Mouse (Mus musculus): ENCODE data around the gene Nsl1. TPM values are rescaled to one million over a fixed set of nuclear protein-coding genes. Genes with fewer than 3 reads are reported as not detected.
A peak's percentile ranks its signal among the peaks of the same experiment; 100 is the strongest.

Nsl1 gene
- polyA plus RNA-seq, 1 experiment, result 2.6 TPM

DNA sequence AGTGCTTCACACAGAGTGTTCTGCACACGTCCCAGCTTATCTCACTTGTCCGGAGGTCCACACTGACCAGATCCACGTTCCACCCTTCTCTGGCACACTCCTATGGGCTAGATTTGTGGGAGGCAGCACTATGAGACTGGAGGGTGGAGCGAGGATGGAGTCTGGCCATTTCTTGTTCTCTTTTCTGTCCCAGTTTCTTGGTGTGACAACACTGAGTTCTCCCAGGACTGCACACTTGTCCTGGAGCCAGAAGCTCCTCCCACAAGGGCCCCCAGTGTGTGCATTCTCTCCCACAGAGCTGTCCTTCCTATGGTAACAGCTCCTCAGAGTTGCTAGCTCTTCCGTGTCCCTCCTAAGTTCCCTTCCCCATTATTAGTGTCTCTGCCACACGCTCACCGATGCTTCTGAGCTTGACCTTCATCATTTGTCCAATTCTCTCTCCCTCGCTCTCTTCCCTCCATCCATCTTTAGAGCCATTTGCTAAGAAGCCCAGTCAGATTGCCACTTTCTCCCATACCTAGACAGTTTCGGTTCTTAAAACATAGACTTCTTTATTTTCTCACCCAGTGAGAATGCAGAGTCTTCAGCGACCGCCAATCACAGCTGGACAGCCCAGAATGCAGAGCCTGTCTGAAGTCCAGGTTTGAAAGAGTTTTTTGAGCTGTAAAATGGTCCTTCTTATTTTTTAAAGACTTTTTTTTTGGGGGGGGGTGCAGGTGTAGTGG, 52.9 kb downstream of the Nsl1 start:
- TF ChIP-seq CTCF (IDR thresholded peaks at IDR 0.05; ENCODE audit: control insufficient read depth, insufficient read depth, insufficient replicate concordance, low read depth, low read length), result no peak
- TF ChIP-seq POLR2A (IDR thresholded peaks at IDR 0.05; ENCODE audit: control insufficient read depth, low read depth, low read length), result no peak
- Histone ChIP-seq H3K4me1 (ENCODE audit: control insufficient read depth, insufficient read depth, low read length) (no peaks in the 10 kb centered on the region), H3K36me3 (ENCODE audit: control insufficient read depth, insufficient read depth, low read length) (no peaks in the 10 kb centered on the region), H3K4me3 (ENCODE audit: control insufficient read depth, low read depth, low read length) (no peak overlapping the region), H3K27me3 (ENCODE audit: control insufficient read depth, insufficient read depth, low read length) (no peaks in the 10 kb centered on the region), H3K27ac (ENCODE audit: control insufficient read depth, insufficient read depth, low read depth, low read length) (no peak overlapping the region)

DNA sequence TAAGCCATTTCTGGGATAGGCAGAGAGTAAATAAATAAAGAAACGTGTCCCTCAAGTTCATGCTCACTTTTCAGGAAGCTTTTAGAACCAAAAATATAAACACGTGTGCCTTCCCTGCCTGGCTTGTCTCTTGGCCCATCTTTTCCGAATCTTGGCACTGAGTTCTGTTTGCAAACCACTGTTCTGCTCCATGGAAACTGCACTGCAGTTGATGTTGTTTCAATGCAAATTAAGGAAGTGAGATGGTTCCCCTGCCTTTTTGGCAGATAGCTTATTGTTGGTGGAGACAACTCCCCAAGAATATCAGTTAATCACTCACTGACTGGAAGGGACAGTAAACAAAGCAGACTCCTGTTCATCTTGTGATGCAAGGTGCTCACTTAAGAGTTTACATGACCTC, 59.9 kb downstream of the Nsl1 start:
- 0 out of 2 replicates have a peak, but pooled peaks cover 2% of the 10 kb centered on the region for H3K4me1 ChIP-seq (ENCODE audit: control insufficient read depth, insufficient read depth, low read length)
- TF ChIP-seq CTCF (IDR thresholded peaks at IDR 0.05; ENCODE audit: control insufficient read depth, insufficient read depth, insufficient replicate concordance, low read depth, low read length) (no peak), POLR2A (IDR thresholded peaks at IDR 0.05; ENCODE audit: control insufficient read depth, low read depth, low read length) (no peak)
- no peak overlapping the region for H3K4me3 ChIP-seq (ENCODE audit: control insufficient read depth, low read depth, low read length)
- no peaks in the 10 kb centered on the region for H3K27me3 ChIP-seq (ENCODE audit: control insufficient read depth, insufficient read depth, low read length)
- H3K27ac ChIP-seq (ENCODE audit: control insufficient read depth, insufficient read depth, low read depth, low read length), result no peak overlapping the region
- H3K36me3 ChIP-seq (ENCODE audit: control insufficient read depth, insufficient read depth, low read length), result no peaks in the 10 kb centered on the region

DNA sequence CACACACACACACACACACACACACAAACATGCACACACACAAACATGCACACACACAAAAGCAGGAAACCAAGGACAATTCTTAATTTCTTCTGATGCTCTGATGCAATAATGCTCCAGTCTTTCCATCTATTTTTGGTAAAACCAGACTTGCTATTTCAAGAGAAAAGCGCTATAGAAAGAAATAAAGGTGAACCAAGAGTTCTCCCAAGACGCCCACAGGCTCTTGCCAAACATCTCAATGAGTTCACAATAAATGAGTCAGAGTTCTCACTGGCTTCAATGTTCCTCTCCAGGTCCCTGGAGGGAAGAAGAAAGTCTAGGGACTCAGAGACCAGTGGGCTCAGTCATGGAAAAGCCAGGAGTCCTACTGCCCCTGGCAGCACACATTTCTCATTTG, 60.9 kb downstream of the Nsl1 start:
- 0 out of 2 replicates have a peak, but pooled peaks cover 2% of the 10 kb centered on the region for H3K4me1 ChIP-seq (ENCODE audit: control insufficient read depth, insufficient read depth, low read length)
- TF ChIP-seq POLR2A (IDR thresholded peaks at IDR 0.05; ENCODE audit: control insufficient read depth, low read depth, low read length), result no peak
- no peaks in the 10 kb centered on the region for H3K27me3 ChIP-seq (ENCODE audit: control insufficient read depth, insufficient read depth, low read length)
- no peak overlapping the region for H3K4me3 ChIP-seq (ENCODE audit: control insufficient read depth, low read depth, low read length)
- no peak overlapping the region for H3K27ac ChIP-seq (ENCODE audit: control insufficient read depth, insufficient read depth, low read depth, low read length)
- no peaks in the 10 kb centered on the region for H3K36me3 ChIP-seq (ENCODE audit: control insufficient read depth, insufficient read depth, low read length)

DNA sequence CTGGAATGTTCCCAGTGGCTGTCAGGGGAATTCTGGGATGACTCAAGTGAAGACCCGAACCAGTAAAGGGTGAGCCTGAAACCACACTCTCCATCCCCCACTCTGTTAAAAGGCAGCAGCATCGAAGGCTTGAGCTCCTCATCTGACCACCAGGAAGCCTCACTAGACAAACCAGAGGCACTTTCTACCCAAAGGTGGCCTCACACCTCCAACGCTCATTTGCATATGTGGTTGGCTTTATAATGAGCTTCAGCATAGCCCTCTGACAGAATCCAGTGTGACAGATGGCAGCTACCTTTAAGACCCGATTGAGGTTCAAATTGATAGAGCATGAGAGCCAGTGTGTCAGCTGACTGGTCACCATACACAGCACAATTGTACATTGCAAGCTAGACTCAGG, 61.5 kb downstream of the Nsl1 start:
- H3K36me3 ChIP-seq (ENCODE audit: control insufficient read depth, insufficient read depth, low read length), result no peaks in the 10 kb centered on the region
- H3K27me3 ChIP-seq (ENCODE audit: control insufficient read depth, insufficient read depth, low read length), result no peaks in the 10 kb centered on the region
- no peak overlapping the region for H3K27ac ChIP-seq (ENCODE audit: control insufficient read depth, insufficient read depth, low read depth, low read length)
- TF ChIP-seq CTCF (IDR thresholded peaks at IDR 0.05; ENCODE audit: control insufficient read depth, insufficient read depth, insufficient replicate concordance, low read depth, low read length) (no peak), POLR2A (IDR thresholded peaks at IDR 0.05; ENCODE audit: control insufficient read depth, low read depth, low read length) (no peak)
- no peak overlapping the region for H3K4me3 ChIP-seq (ENCODE audit: control insufficient read depth, low read depth, low read length)
- H3K4me1 ChIP-seq (ENCODE audit: control insufficient read depth, insufficient read depth, low read length), result 0 out of 2 replicates have a peak, but pooled peaks cover 2% of the 10 kb centered on the region

DNA sequence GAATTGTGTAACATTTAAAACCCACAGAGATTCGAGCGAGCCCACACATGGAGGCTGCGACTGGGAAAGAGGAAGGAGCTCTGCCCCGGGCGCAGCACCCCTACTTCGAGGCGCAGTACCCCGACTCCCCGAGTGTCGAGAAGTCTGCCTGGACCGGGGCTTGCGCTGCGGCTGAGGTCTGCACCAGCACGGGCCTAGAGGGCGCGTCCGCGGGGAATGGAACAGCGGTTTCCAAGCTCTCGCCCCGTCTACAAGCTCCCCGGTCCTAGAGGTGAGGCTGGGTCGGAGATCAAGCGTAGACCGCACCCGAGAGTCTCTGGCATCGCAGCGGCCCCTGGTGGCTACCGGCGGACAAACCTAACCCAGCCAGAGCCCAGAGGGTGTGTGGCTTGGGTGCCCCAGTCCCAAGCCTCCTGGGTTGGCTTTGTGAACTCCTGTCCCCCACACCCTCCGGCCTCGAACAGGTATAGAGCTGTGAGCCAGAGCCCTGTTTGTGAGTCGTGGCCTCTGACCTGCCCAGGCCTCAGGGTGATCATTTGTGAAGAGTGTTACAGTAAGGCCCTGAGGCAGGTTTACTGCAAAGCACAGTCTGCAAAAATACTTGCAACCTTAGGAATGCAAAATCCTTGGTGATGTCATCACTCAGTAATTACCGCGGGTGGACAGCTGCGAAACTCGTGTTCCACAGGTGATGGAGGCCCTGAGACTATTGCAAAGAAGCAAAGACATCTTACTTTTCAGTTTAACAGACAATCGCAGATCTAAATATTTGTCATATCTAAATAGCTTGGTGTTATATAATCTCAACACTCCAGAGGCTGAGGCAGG, 63.2 kb downstream of the Nsl1 start:
- Histone ChIP-seq H3K36me3 (ENCODE audit: control insufficient read depth, insufficient read depth, low read length) (no peaks in the 10 kb centered on the region), H3K4me1 (ENCODE audit: control insufficient read depth, insufficient read depth, low read length) (0 out of 2 replicates have a peak, but pooled peaks cover 2% of the 10 kb centered on the region), H3K27ac (ENCODE audit: control insufficient read depth, insufficient read depth, low read depth, low read length) (no peak overlapping the region), H3K4me3 (ENCODE audit: control insufficient read depth, low read depth, low read length) (peak overlapping the region; percentile 21), H3K27me3 (ENCODE audit: control insufficient read depth, insufficient read depth, low read length) (no peaks in the 10 kb centered on the region)
- TF ChIP-seq CTCF (IDR thresholded peaks at IDR 0.05; ENCODE audit: control insufficient read depth, insufficient read depth, insufficient replicate concordance, low read depth, low read length), result peak; percentile 57; the same call in 1 of the 2 replicates
- no peak for TF ChIP-seq POLR2A (IDR thresholded peaks at IDR 0.05; ENCODE audit: control insufficient read depth, low read depth, low read length)

DNA sequence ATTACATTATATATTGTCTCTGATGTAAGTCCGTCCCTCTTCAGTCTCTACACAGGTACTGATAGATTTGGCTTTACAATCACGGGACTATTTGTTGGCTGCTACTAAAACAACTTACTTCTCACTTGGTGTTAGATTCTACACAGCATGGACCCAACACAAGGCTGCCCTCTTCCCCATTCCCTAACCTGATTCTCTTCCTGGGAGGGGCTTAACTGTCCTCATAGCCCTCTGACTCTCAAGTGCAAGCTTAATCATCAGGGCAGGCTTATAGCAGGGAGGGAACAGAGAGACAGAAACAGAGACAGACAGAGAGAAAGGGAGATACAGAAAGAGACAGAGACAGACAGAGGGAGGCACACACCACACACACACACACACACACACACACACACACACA, 68.9 kb downstream of the Nsl1 start:
- Histone ChIP-seq H3K4me3 (ENCODE audit: control insufficient read depth, low read depth, low read length) (no peak overlapping the region), H3K36me3 (ENCODE audit: control insufficient read depth, insufficient read depth, low read length) (no peaks in the 10 kb centered on the region), H3K27ac (ENCODE audit: control insufficient read depth, insufficient read depth, low read depth, low read length) (no peak overlapping the region), H3K4me1 (ENCODE audit: control insufficient read depth, insufficient read depth, low read length) (no peaks in the 10 kb centered on the region), H3K27me3 (ENCODE audit: control insufficient read depth, insufficient read depth, low read length) (no peaks in the 10 kb centered on the region)
- TF ChIP-seq CTCF (IDR thresholded peaks at IDR 0.05; ENCODE audit: control insufficient read depth, insufficient read depth, insufficient replicate concordance, low read depth, low read length), result no peak
- TF ChIP-seq POLR2A (IDR thresholded peaks at IDR 0.05; ENCODE audit: control insufficient read depth, low read depth, low read length), result no peak

DNA sequence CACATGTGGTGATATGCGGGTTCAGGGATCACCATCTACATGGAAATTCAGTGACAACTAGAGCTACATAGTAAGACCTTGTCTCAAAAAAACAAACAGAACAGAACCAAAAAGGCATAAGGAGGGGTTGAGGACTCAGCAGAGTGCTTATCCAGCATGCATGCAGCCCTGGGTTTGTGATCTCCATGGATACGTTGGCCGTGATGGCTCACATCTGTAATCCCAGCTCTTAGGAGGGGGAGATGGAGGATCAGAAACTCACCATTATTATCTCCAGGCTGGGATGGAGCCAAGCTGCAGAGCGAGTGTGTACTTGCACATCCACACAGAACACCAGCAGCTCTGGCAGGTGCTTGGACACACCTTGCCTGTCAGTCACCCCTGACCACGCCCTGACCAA, 69.4 kb downstream of the Nsl1 start:
- Histone ChIP-seq H3K27me3 (ENCODE audit: control insufficient read depth, insufficient read depth, low read length) (no peaks in the 10 kb centered on the region), H3K4me1 (ENCODE audit: control insufficient read depth, insufficient read depth, low read length) (no peaks in the 10 kb centered on the region), H3K4me3 (ENCODE audit: control insufficient read depth, low read depth, low read length) (no peak overlapping the region), H3K27ac (ENCODE audit: control insufficient read depth, insufficient read depth, low read depth, low read length) (no peak overlapping the region), H3K36me3 (ENCODE audit: control insufficient read depth, insufficient read depth, low read length) (no peaks in the 10 kb centered on the region)
- no peak for TF ChIP-seq CTCF (IDR thresholded peaks at IDR 0.05; ENCODE audit: control insufficient read depth, insufficient read depth, insufficient replicate concordance, low read depth, low read length)
- TF ChIP-seq POLR2A (IDR thresholded peaks at IDR 0.05; ENCODE audit: control insufficient read depth, low read depth, low read length), result no peak
